Mouse (Mus musculus) forebrain, embryonic 12.5 days (tissue): ENCODE data around the gene Stx6. TPM values are rescaled to one million over a fixed set of nuclear protein-coding genes. Genes with fewer than 3 reads are reported as not detected.
A peak's percentile ranks its signal among the peaks of the same experiment; 100 is the strongest.

Experiments used
- ATAC-seq: fragments of 200-750 bp; cut with Nextera tagmentation; 2 replicates; pipeline ENCODE4 v1.8.0; 2017; ENCODE audit warnings: moderate TSS enrichment; ENCODE audit not compliant: low FRiP score
- H3K27ac ChIP-seq: fragments of 300-500 bp; sonication (generic); 2 replicates; pipeline ENCODE4 v1.5.1; 2016; ENCODE audit warnings: mild to moderate bottlenecking
- H3K27me3 ChIP-seq: fragments of 300-500 bp; sonication (generic); 2 replicates; pipeline ENCODE4 v1.6.1; 2016; ENCODE audit warnings: mild to moderate bottlenecking
- H3K36me3 ChIP-seq: fragments of 300-500 bp; sonication (generic); replicated peaks from 2 replicates; pipeline ENCODE4 v1.6.1; 2016; ENCODE audit warnings: mild to moderate bottlenecking
- H3K4me1 ChIP-seq: fragments of 300-500 bp; sonication (generic); 2 replicates; pipeline ENCODE4 v1.6.1; 2016
- H3K4me2 ChIP-seq: fragments of 300-500 bp; sonication (generic); 2 replicates; pipeline ENCODE4 v1.6.1; 2016; ENCODE audit warnings: mild to moderate bottlenecking, moderate library complexity
- H3K4me3 ChIP-seq: fragments of 300-500 bp; sonication (generic); replicated peaks from 2 replicates; pipeline ENCODE4 v1.5.1; 2016; ENCODE audit warnings: mild to moderate bottlenecking
- H3K9ac ChIP-seq: fragments of 300-500 bp; sonication (generic); 2 replicates; pipeline ENCODE4 v1.6.1; 2016; ENCODE audit warnings: mild to moderate bottlenecking
- H3K9me3 ChIP-seq: fragments of 300-500 bp; sonication (generic); 2 replicates; pipeline ENCODE4 v1.6.1; 2016
- WGBS: fragments of 180-500 bp; shearing (Covaris S2); methylation state at CpG from one replicate; pipeline ENCODE4 v1.1.7; 2016; 5-methylcytosine and 5-hydroxymethylcytosine counted together
- polyA plus RNA-seq: library from polyadenylated mRNA; unstranded; fragments of >200 nt; fragmentation: Nextera tagmentation; extraction: Ambion mirVana; gene quantifications from 2 replicates; pipeline ENCODE4 v1.2.1, GENCODE M21; 2016

The Stx6 gene
- polyA plus RNA-seq, 1 experiment from 2014 or later = 124 TPM

DNA sequence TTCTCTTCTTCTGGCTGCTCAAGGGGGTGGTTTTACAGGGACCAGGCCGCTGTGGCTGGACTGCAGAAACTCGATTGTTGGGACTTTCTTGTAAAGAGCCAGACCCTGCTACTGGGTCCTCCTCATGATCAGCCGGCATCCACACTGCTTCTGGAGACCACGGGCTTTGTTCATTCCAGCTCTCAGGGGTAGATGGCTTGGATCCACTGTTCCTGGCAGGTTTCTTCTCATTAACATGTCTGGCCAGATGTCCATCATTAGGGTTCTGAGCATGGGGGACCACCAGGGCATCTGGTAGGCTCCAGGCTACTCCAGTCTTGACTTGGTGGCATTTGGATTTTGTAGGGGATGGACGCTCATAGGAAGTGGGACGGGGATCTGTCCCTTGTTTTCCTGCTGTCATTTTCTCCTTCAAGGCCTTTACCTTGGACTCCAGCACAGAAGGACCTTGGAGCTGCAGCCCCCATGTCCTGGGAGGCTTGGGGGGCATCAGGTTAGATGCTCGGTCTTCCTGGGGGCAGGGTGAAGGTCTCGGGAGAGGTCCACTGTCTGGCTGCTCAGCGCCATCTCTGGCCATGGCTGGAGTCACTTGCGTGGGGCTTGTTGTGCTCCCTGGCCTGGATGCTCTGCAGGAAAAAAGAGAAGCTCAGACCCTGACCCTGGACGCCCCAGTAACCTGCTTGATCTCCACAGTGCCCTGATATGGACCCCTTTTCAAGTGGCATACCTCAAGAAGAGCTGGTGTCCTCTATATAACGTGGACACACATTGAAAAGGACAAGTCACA, 83.4 kb downstream of the Stx6 start:
- Histone ChIP-seq H3K27me3 (peaks cover 42% of the 10 kb centered on the region), H3K27ac (no peak overlapping the region), H3K4me2 (no peak overlapping the region), H3K9ac (no peak overlapping the region), H3K36me3 (0 out of 2 replicates have a peak, but pooled peaks cover 2% of the 10 kb centered on the region), H3K4me3 (no peak overlapping the region), H3K4me1 (peaks cover 34% of the 10 kb centered on the region), H3K9me3 (no peaks in the 10 kb centered on the region)
- 81% methylated on average over 12 of the region's 12 CpGs for WGBS
- ATAC-seq = no peak

DNA sequence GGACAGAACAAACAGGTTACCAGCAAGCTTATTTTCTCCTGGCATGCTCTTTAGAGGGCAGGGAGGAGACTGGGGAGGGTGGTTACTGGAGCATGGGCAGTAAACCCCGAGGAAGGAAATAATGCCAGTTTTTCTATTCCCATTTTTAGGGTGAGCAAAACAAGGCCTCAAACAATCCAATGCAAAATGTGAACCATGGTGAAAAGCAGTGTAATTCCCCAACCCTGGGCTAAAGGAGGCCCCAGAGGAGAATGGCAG, 83.9 kb downstream of the Stx6 start:
- no peak overlapping the region for H3K4me3 ChIP-seq
- H3K27me3 ChIP-seq = peaks cover 42% of the 10 kb centered on the region
- no peaks in the 10 kb centered on the region for H3K9me3 ChIP-seq
- no peak overlapping the region for H3K4me2 ChIP-seq
- ATAC-seq = no peak
- no peak overlapping the region for H3K9ac ChIP-seq
- 63% methylated on average over 1 of the region's 1 CpGs for WGBS
- peaks cover 29% of the 10 kb centered on the region for H3K4me1 ChIP-seq
- H3K36me3 ChIP-seq = 0 out of 2 replicates have a peak, but pooled peaks cover 2% of the 10 kb centered on the region
- no peak overlapping the region for H3K27ac ChIP-seq

DNA sequence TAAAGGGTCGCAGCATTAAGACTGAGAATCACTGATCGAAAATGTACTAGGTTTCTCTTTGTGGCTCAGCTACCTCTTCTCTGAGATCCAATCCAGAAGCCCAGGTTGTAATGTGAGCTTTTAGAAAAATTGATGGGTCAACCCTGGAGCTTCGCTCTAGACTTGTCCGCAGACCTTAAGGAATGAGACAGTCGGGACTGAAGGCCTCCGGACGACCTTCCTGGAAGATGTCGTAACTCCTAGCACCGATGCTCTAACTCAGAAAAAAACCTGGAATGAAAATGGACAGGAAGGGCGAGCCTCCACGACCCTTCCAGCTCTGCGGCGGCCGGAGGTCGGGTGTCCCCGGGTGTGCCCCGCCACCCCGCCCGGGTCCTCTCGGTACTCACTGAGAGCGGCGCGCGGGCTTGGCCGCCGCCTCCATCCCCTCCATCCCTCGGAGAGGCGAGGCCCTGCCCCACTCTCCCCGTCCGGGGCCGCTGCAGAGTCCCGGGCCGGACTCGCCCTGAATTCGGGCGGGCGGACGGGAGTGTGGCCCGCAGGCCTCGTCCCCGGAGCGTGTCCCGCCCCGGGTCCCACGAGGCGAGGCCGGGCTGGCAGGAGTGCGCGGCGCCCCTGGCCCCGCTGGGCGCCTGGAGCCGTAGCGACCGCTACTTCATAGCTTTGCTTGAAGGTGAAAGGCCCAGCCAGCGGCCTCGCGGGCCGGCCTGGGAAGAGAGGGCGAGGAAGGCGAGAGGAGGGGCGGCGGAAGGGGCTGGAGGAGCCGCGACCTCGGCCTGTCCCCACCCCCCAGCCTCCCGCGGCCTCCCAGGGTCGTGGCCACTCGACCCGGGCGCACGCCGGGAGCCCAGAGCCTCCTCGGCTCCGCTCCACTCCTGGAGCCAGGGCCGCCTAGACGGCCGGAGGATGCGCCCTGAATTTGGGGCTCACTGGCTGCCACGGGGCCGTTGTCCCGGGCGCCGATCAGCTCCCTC, 85.6 kb downstream of the Stx6 start, which contains the start of gene BC034090:
Gene BC034090 (minus strand): TSS at position 648 of the 974 bp plus-strand sequence.
- H3K9me3 ChIP-seq = no peaks in the 10 kb centered on the region
- ATAC-seq = peak; percentile 75

DNA sequence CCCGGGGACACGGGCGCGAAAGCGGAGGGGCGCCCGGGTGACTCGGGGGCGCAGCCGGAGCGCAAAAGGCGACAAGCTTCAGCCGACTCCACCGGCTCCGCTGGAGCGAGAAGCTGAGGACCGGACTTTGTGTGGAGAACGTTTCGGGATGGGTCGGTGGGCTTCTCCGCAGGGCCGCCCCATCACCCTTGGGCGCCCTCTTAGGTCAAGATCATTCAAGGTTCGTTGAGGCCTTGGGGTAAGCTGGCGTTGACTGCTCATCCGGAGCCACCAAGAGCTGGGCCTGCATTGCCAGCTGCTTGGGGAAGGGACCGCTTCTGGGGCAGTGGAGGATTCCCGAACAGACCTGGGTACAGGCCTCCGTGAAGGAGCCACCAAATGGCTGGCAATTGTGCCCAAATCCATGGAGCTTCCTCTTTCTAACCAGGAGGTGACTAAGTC, 86.3 kb downstream of the Stx6 start:
- WGBS = 4% methylated on average over 27 of the region's 29 CpGs
- ATAC-seq = peak; percentile 14; the same call in 1 of the 2 replicates
- H3K27ac ChIP-seq = no peak overlapping the region

More for the DNA sequence above, 85.6 kb downstream of the Stx6 start, which contains the start of gene BC034090:
- Histone ChIP-seq H3K9ac (peak within 1 kb of the TSS; percentile 71), H3K27me3 (peaks cover 42% of the 10 kb centered on the region), H3K4me2 (peak within 1 kb of the TSS; percentile 89), H3K4me1 (peaks cover 23% of the 10 kb centered on the region), H3K27ac (no peak within 1 kb of the TSS), H3K4me3 (peak within 1 kb of the TSS; percentile 52), H3K36me3 (0 out of 2 replicates have a peak, but pooled peaks cover 2% of the 10 kb centered on the region)
- 2% methylated on average over 81 of the region's 85 CpGs for WGBS

DNA sequence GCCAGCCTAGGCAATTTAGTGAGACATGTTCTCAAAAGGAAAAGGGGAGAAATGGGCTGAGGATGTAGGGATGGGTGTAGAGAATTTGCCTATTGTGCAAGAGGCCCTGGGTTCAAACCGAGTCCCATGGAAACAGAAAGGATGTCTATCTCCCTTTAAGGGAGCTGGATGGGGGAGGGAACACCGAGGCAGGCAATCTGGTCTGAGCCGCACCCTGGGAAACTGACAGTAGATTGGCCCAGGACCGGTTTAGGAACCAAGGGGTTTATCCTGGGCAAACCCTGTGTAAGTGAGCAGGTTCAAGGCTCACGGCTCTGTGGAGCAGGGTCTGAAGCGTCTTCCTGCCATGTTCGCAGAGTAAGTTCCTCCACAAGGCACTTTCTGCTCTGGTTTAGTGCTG, 87.0 kb downstream of the Stx6 start:
- H3K4me1 ChIP-seq = peaks cover 14% of the 10 kb centered on the region
- WGBS = 62% methylated on average over 7 of the region's 7 CpGs
- 0 out of 2 replicates have a peak, but pooled peaks cover 2% of the 10 kb centered on the region for H3K36me3 ChIP-seq
- ATAC-seq = no peak
- no peak overlapping the region for H3K4me2 ChIP-seq
- H3K27ac ChIP-seq = no peak overlapping the region
- H3K4me3 ChIP-seq = no peak overlapping the region
- H3K9ac ChIP-seq = no peak overlapping the region
- peaks cover 42% of the 10 kb centered on the region for H3K27me3 ChIP-seq
- no peaks in the 10 kb centered on the region for H3K9me3 ChIP-seq

More for the DNA sequence above, 86.3 kb downstream of the Stx6 start:
- peak overlapping the region; percentile 52 for H3K4me3 ChIP-seq
- no peaks in the 10 kb centered on the region for H3K9me3 ChIP-seq
- H3K4me1 ChIP-seq = peaks cover 18% of the 10 kb centered on the region
- peak overlapping the region; percentile 71 for H3K9ac ChIP-seq
- peaks cover 42% of the 10 kb centered on the region for H3K27me3 ChIP-seq
- H3K36me3 ChIP-seq = 0 out of 2 replicates have a peak, but pooled peaks cover 2% of the 10 kb centered on the region
- H3K4me2 ChIP-seq = peak overlapping the region; percentile 89

DNA sequence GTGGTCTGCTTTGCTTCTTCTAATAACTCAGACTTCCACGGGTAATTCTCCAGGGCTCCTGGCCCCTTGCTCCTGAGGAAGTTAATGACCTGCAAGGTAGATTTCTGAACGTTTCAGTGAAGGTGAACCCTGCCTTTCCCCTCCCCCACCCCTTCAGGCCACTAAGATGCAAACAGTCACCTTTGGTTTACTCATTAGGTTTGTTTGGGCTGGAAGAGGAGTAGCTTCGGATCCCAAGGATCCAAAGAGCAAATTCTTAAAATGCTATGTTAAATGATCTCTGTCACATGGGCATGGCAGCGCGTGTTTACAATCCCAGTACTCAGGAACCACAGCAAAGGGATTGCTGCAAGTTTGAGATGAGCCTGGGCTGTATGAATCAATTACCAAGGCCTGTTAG, 88.9 kb downstream of the Stx6 start:
- Histone ChIP-seq H3K4me2 (no peak overlapping the region), H3K36me3 (no peaks in the 10 kb centered on the region), H3K9ac (no peak overlapping the region), H3K9me3 (no peaks in the 10 kb centered on the region), H3K4me3 (no peak overlapping the region), H3K4me1 (peaks cover 18% of the 10 kb centered on the region), H3K27me3 (peaks cover 36% of the 10 kb centered on the region), H3K27ac (no peak overlapping the region)
- WGBS = 58% methylated on average over 5 of the region's 5 CpGs
- ATAC-seq = no peak

DNA sequence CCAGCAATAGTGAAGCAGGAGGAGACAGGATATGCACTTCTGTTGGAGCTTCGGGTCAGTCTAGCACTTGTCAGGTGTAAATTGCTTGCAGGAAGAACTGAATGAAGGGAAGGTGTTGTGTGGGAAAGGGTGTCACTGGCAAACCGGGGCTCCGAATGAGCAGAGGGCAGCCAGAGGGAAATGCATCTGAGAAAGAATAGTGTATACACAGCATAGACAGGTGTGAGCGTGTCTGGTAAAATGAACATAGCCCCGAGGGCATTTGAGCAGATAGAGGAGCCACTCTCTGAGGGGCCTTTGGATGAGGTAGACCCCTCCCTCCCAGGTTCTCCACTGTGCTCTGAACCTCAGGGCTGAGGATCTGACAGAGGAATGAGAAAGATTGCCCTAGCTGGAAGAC, 89.5 kb downstream of the Stx6 start:
- Histone ChIP-seq H3K4me1 (peaks cover 18% of the 10 kb centered on the region), H3K27ac (no peak overlapping the region), H3K9me3 (no peaks in the 10 kb centered on the region), H3K36me3 (no peaks in the 10 kb centered on the region), H3K27me3 (peaks cover 32% of the 10 kb centered on the region), H3K4me2 (no peak overlapping the region), H3K9ac (no peak overlapping the region), H3K4me3 (no peak overlapping the region)
- no peak for ATAC-seq
- 76% methylated on average over 5 of the region's 5 CpGs for WGBS

DNA sequence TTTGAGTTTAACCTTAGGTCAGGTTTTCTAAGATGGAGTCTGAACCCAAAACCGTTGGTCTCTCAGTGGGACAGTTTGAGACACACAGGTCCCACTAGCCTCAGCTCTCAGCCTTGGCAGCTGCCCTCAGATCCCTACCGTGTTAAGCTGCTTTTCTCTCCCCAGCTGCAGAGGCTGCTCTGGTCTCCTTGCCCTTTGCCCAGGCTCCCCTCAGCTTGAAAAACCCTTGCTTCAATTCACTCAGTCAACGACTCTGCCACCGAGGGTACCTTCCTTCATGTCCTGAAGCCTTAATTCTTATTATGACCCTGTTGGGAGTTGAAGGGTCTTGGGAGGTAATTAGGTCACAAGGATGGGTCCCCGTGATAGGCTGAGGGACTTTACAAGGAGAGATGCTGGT, 91.4 kb downstream of the Stx6 start:
- 37% methylated on average over 5 of the region's 5 CpGs for WGBS
- Histone ChIP-seq H3K27ac (no peak overlapping the region), H3K9ac (no peak overlapping the region), H3K36me3 (no peaks in the 10 kb centered on the region), H3K4me2 (no peak overlapping the region), H3K4me1 (peaks cover 5% of the 10 kb centered on the region), H3K9me3 (no peaks in the 10 kb centered on the region), H3K27me3 (peaks cover 18% of the 10 kb centered on the region), H3K4me3 (no peak overlapping the region)
- no peak for ATAC-seq

DNA sequence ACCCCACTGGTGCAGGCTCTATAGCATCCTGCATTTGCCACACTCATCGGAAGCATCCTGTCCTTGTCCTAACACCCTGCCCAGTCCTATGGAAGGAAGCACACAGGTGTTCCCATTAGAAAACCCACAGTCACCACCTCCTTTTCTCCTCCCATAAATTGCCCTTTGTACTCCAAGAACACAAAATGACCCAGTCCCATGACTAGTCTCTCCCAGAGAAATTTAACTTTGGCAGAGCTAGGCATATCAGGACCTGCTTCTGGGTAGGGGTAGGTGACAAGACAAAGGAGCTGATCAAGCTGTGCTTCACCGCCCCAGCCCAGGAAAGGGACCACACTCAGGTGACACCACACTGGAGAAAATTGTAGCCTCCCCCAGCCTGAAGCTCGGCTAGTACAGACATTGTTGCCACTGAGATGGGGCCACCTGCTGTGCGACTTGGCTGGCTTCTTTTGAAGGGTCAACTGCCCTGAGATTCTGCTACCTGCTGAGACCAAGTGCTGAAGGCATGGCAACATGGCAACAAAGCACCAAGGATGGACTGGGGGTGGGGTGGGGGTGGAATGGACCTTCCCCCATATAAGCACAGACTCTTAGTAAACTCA, 92.1 kb downstream of the Stx6 start:
- Histone ChIP-seq H3K4me1 (peaks cover 3% of the 10 kb centered on the region; the same call in 1 of the 2 replicates), H3K9me3 (no peaks in the 10 kb centered on the region), H3K9ac (no peak overlapping the region), H3K36me3 (no peaks in the 10 kb centered on the region), H3K4me3 (no peak overlapping the region), H3K27ac (no peak overlapping the region), H3K4me2 (no peak overlapping the region), H3K27me3 (peaks cover 10% of the 10 kb centered on the region; the same call in 1 of the 2 replicates)
- no peak for ATAC-seq
- 32% methylated on average over 4 of the region's 4 CpGs for WGBS

DNA sequence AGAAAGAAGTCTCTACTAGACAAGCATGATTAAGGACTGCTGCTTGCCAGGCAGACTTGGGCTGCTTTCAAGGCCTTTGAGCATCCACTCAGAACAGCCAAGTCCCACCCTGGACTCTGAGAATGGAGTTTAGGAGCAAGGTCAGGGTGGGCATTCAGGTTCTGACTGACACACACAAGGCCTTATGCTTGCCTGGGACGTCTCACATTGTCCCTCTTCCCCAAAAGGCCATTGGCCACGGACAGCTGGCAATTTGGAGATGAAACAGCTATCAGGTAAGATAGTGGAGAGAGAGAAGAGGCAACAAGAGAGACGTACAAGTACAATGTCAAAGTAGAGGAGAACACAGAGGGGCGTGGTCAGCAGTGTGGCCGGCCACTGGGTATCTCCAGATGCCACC, 93.1 kb downstream of the Stx6 start:
- H3K27ac ChIP-seq = no peak overlapping the region
- ATAC-seq = no peak
- 81% methylated on average over 5 of the region's 5 CpGs for WGBS
- 0 out of 2 replicates have a peak, but pooled peaks cover 1% of the 10 kb centered on the region for H3K27me3 ChIP-seq
- no peaks in the 10 kb centered on the region for H3K36me3 ChIP-seq
- no peak overlapping the region for H3K4me3 ChIP-seq
- H3K4me1 ChIP-seq = 0 out of 2 replicates have a peak, but pooled peaks cover 3% of the 10 kb centered on the region
- H3K4me2 ChIP-seq = no peak overlapping the region
- H3K9me3 ChIP-seq = no peaks in the 10 kb centered on the region
- H3K9ac ChIP-seq = no peak overlapping the region

DNA sequence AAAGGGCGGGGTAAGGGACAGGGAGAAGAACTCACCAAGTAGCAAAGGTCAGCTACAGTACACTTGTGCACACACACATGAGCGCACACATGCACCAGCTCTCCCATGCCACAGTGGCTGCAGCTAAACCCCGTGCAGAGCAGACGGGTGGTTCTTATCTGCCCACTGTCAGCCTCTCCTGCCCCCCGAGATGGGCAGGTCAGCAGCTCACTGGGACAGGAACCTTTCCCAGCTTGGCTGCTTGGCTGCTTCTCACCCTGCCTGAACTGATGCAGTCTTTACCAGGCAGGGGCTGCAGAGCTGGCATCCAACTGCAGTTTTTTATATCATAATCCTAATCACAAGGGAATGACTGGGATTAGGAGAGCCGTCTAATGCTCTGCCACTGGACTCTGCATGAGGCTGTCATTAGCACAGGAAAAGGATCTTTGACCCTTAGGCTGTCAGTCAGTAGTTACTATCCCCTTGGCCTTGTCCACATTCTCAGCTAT, 94.2 kb downstream of the Stx6 start:
- H3K36me3 ChIP-seq = no peaks in the 10 kb centered on the region
- 63% methylated on average over 6 of the region's 6 CpGs for WGBS
- 0 out of 2 replicates have a peak, but pooled peaks cover 3% of the 10 kb centered on the region for H3K4me1 ChIP-seq
- no peak for ATAC-seq
- no peak overlapping the region for H3K9ac ChIP-seq
- no peak overlapping the region for H3K4me2 ChIP-seq
- H3K27ac ChIP-seq = no peak overlapping the region
- no peaks in the 10 kb centered on the region for H3K27me3 ChIP-seq
- H3K4me3 ChIP-seq = no peak overlapping the region
- H3K9me3 ChIP-seq = no peaks in the 10 kb centered on the region

DNA sequence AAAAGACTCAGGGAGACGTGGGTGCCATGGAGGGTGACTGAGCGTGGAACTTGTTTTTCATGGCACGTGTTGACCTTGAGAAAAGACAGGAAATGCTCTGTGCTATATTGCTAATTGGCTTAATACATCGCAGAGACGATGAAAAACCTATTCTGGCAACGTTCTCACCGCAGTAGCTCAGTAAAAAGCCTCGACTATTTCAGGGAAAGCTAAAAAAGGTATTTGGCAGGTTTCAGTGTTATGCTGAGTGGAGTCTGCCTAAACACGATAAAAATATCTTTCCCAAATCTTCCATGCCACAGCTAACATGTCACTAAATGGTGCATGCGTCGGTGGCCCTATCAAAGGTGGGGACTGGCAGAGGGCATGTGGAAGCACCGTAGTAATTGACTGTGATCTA, 94.6 kb downstream of the Stx6 start:
- no peak overlapping the region for H3K9ac ChIP-seq
- H3K27me3 ChIP-seq = no peaks in the 10 kb centered on the region
- no peaks in the 10 kb centered on the region for H3K36me3 ChIP-seq
- ATAC-seq = no peak
- no peak overlapping the region for H3K4me3 ChIP-seq
- H3K4me2 ChIP-seq = no peak overlapping the region
- 0 out of 2 replicates have a peak, but pooled peaks cover 3% of the 10 kb centered on the region for H3K4me1 ChIP-seq
- H3K9me3 ChIP-seq = no peaks in the 10 kb centered on the region
- 80% methylated on average over 12 of the region's 12 CpGs for WGBS
- no peak overlapping the region for H3K27ac ChIP-seq
